Mouse (Mus musculus) lung, adult 2 months (tissue): ENCODE data around the gene Prss32. TPM values are rescaled to one million over a fixed set of nuclear protein-coding genes. Genes with fewer than 3 reads are reported as not detected.

ENCODE experiments used
- DNase-seq: peaks from one replicate; pipeline ENCODE4 v3.0.0; 2022
- H3K4me1 ChIP-seq: fragments of 200-500 bp; 2 replicates; pipeline ENCODE4 v1.6.1; 2011; ENCODE audit warnings: low read length; ENCODE audit not compliant: control insufficient read depth, insufficient read depth
- H3K4me3 ChIP-seq: fragments of 200-500 bp; replicated peaks from 2 replicates; pipeline ENCODE3; 2011; ENCODE audit warnings: low read depth, mild to moderate bottlenecking, control low read depth, low read length; ENCODE audit errors: extremely low read depth
- CTCF ChIP-seq: fragments of 200-500 bp; IDR thresholded peaks from 2 replicates; pipeline ENCODE4 v1.5.1; 2011; ENCODE audit warnings: mild to moderate bottlenecking, low read length, control low read depth; ENCODE audit not compliant: insufficient read depth
- POLR2A ChIP-seq: fragments of 200-500 bp; IDR thresholded peaks from 2 replicates; pipeline ENCODE4 v1.6.1; 2011; ENCODE audit warnings: low read depth, mild to moderate bottlenecking, control low read depth, low read length, borderline replicate concordance; ENCODE audit errors: extremely low read depth
- whole genome bisulfite sequencing: fragments of 180-500 bp; shearing (Covaris S2); methylation state at CpG from one replicate; pipeline ENCODE4 v1.1.7; 2018; 5-methylcytosine and 5-hydroxymethylcytosine counted together
- polyA plus RNA-seq: library from polyadenylated mRNA; depleted of rRNA; stranded (reverse); fragments of >200 nt; gene quantifications from 2 replicates; pipeline ENCODE4 v1.2.3, GENCODE M21; 2012; rRNA removed

The Prss32 gene
- 5.1 TPM in 1 of 2 replicates, not detected in the other for polyA plus RNA-seq

DNA sequence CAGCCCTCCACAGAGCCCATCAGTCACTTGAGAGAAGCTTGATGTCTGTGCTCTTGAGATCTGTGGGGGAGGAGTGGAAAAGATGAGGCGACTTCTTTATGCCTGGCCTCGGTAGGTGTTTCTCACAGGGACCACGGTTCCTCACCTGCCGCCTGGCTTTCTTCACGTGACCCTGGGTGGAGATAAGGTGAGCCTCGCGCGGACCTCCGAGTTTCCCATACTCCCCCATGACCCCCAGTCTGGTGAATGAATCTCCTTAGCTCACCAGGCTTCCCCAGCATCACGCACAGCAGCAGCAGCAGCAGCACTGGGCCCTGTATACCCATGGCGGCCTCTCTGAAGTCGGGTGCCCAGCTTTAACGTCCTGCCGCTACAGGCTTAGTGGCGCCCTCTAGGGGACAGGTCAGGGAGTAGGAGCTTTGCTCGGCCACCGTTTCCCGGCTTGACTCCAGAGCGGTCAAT lies at the start of gene Prss32, which contains the start of gene Prss41:
TSS of gene Prss32 (plus strand) at position 44 of the 462 bp plus-strand sequence.
TSS of gene Prss41 (minus strand) at position 361 of the 462 bp plus-strand sequence.
- Histone ChIP-seq H3K4me3 (no peak within 1 kb of the TSS), H3K4me1 (no peaks in the 10 kb centered on the region)
- 19% methylated on average over 19 of the region's 19 CpGs for WGBS
- TF ChIP-seq CTCF (peak; percentile 65), POLR2A (no peak)
- DNase-seq: peak; percentile 64

- TF ChIP-seq CTCF (no peak), POLR2A (no peak)
- no peak for DNase-seq
- WGBS: 97% methylated on average over 8 of the region's 8 CpGs
- H3K4me1 ChIP-seq: peaks cover 4% of the 10 kb centered on the region; the same call in 1 of the 2 replicates
- H3K4me3 ChIP-seq: no peak overlapping the region
Measured at GRCm38 (mm10) chr17:23795323-23795722, 48.3 kb upstream of the Prss32 start.

GRCm38 (mm10) chr17:23797316-23797715 lies 46.3 kb upstream of the Prss32 start:
- Histone ChIP-seq H3K4me1 (0 out of 2 replicates have a peak, but pooled peaks cover 2% of the 10 kb centered on the region), H3K4me3 (no peak overlapping the region)
- TF ChIP-seq CTCF: no peak
- TF ChIP-seq POLR2A: no peak
- WGBS: 60% methylated on average over 7 of the region's 7 CpGs
- no peak for DNase-seq

GRCm38 (mm10) chr17:23801627-23802026 lies 42.0 kb upstream of the Prss32 start:
- Histone ChIP-seq H3K4me3 (no peak overlapping the region), H3K4me1 (peaks cover 10% of the 10 kb centered on the region)
- TF ChIP-seq CTCF (no peak), POLR2A (no peak)
- 95% methylated on average over 10 of the region's 10 CpGs for WGBS
- no peak for DNase-seq

DNA sequence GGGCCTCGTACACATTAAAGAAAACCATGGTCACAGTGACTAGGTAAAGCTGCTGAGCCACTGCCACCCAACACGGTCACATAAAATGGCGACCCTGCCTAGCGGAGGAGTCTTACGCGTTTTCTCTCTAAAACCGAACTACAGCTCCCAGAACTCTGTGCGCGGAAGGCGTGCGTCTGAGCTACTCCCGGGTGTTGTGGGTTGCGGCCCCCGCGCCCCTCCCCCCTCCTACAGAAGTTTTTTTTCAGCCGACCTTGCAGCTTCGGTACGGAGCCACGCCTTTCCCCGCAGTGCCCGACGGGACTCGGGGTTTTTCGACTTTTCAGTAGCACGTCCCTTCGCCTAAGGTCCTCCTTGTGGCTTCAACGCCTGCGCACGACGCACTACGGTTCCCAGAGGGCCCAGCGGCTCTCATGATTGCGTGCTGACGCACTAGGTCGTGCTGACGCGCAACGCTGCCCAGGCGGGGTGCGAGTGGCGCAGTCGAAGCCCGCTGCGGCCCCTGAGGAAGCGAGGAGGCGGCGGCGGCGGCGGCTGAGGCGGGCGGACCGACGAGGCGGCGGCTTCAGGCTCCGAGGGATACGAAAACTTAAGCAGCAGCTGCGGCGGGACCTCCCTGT lies 40.8 kb upstream of the Prss32 start:
- H3K4me3 ChIP-seq: peak overlapping the region; percentile 89

DNA sequence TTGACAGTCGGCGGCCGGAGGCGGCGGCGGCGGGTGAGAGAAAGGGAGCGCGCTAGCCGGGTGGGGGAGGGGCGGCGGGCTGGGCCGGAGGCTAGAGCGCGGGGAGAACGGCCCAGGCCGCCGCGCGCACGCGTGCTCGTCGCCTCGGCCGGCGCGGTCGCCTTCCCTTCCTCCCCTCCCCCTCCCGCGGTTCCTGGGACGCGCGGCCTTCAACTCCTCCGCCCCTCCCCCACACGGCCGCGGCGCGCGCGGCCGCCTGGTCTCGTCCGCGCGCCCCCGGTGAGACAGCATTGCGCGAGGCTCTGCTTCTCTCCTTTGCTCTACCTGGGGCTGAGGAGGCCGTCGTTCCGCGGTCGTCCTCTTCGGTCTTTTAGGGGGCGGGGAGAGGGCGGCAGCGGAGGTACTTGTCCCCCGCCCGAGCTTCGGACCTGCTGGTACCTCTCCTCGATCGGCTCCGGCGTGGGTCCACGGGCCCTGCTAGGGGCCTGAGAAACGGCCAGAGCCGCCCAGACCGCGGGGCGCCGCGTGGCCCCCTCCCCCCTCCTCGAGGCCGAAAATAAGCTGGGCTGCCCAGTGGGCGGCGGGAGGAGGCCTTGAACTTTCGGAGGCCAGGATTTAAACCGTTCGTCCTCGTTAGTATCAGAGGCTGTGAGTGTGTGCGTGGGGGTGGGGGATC lies 40.2 kb upstream of the Prss32 start:
- Histone ChIP-seq H3K4me3 (peak overlapping the region; percentile 89), H3K4me1 (peaks cover 16% of the 10 kb centered on the region)
- DNase-seq: no peak
- under 1% methylated on average over 56 of the region's 83 CpGs for WGBS
- TF ChIP-seq POLR2A (no peak), CTCF (no peak)

More for the DNA sequence above, 40.8 kb upstream of the Prss32 start:
- TF ChIP-seq CTCF: no peak
- peak; percentile 96 for TF ChIP-seq POLR2A
- peaks cover 16% of the 10 kb centered on the region for H3K4me1 ChIP-seq
- DNase-seq: peak; percentile 94
- WGBS: 1% methylated on average over 60 of the region's 60 CpGs

- Histone ChIP-seq H3K4me3 (peak overlapping the region; percentile 89), H3K4me1 (peaks cover 16% of the 10 kb centered on the region)
- no peak for TF ChIP-seq CTCF
- TF ChIP-seq POLR2A: no peak
- no peak for DNase-seq
- WGBS: under 1% methylated on average over 8 of the region's 8 CpGs
Measured at GRCm38 (mm10) chr17:23804426-23805085, 39.1 kb upstream of the Prss32 start.

- no peak for DNase-seq
- TF ChIP-seq CTCF: no peak
- TF ChIP-seq POLR2A: no peak
- Histone ChIP-seq H3K4me3 (no peak overlapping the region), H3K4me1 (peaks cover 16% of the 10 kb centered on the region)
- WGBS: 42% methylated on average over 25 of the region's 25 CpGs
Measured at GRCm38 (mm10) chr17:23806867-23807266, 36.8 kb upstream of the Prss32 start.

- no peak overlapping the region for H3K4me3 ChIP-seq
- 80% methylated on average over 3 of the region's 3 CpGs for WGBS
- peaks cover 14% of the 10 kb centered on the region for H3K4me1 ChIP-seq
- TF ChIP-seq POLR2A: no peak
- no peak for TF ChIP-seq CTCF
- DNase-seq: no peak
Measured at GRCm38 (mm10) chr17:23807918-23808317, 35.7 kb upstream of the Prss32 start.
